Mouse (Mus musculus): ENCODE data around the gene Slc24a5. TPM values are rescaled to one million over a fixed set of nuclear protein-coding genes. Genes with fewer than 3 reads are reported as not detected.

The Slc24a5 gene
- 0.56 TPM for polyA plus RNA-seq (2014; fragmentation: Illumina TruSeq; extraction: RNeasy Lipid Tissue Mini Kit (QIAGEN cat#74804); ENCODE audit: low replicate concordance)

DNA sequence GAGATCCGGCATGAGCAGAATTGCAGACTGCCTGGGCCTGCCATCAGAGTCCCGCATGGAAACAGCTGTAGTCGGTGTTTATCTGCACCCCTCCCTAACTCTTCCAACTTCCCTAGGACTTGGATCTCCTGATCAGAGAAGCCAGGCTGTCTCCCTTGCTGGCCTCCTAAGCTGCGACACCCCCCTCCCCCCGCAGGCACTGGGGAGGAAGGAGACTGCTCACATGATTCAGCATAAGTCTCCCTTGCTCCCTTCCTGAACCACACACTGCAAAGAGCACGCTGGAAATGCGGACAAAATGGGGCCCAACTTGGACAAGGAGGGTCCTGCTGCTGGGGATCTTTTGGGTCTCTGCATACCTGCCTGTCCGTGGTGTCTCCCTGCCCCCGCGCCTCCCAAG lies at the start of gene Slc24a5:
TSS of gene Slc24a5 (plus strand) at position 231 of the 400 bp plus-strand sequence.

GRCm38 (mm10) chr2:125123477-125123852 lies 55.5 kb downstream of the Slc24a5 start, which contains the start of gene Myef2:
Gene Myef2 (minus strand): TSS chr2:125123661.

GRCm38 (mm10) chr2:125135903-125136811 lies 68.2 kb downstream of the Slc24a5 start, which contains the start of gene Ctxn2:
Gene Ctxn2 (plus strand): TSS chr2:125136692.

Other genes with a start within 250 kb of the Slc24a5 start
- 26.9 TPM for gene Myef2, start 55.5 kb downstream of the Slc24a5 start, polyA plus RNA-seq (2014; fragmentation: Illumina TruSeq; extraction: RNeasy Lipid Tissue Mini Kit (QIAGEN cat#74804); ENCODE audit: low replicate concordance)
- not detected for gene Ctxn2, start 68.6 kb downstream of the Slc24a5 start, polyA plus RNA-seq (2014; fragmentation: Illumina TruSeq; extraction: RNeasy Lipid Tissue Mini Kit (QIAGEN cat#74804); ENCODE audit: low replicate concordance)
- gene Slc12a1, start 84.4 kb downstream of the Slc24a5 start, polyA plus RNA-seq (2014; fragmentation: Illumina TruSeq; extraction: RNeasy Lipid Tissue Mini Kit (QIAGEN cat#74804); ENCODE audit: low replicate concordance), result 0.15 TPM
- 13.5 TPM for gene Dut, start 179.1 kb downstream of the Slc24a5 start, polyA plus RNA-seq (2014; fragmentation: Illumina TruSeq; extraction: RNeasy Lipid Tissue Mini Kit (QIAGEN cat#74804); ENCODE audit: low replicate concordance)